18 mouse cellular contexts compared by ENCODE assay signal in genomic region chr4:134850551-134850950, GRCm38 (mm10). TPM values are rescaled to one million over a fixed set of nuclear protein-coding genes. Genes with fewer than 3 reads are reported as not detected.
A peak's percentile ranks its signal among the peaks of the same experiment; 100 is the strongest.
DNase-seq lines count a peak whose midpoint lies in the region; ATAC-seq lines count a peak whose summit lies in the region.
"Had no signal": no experiment of that assay in that cellular context is flagged by ENCODE, and none has a peak within 500 bp of the region (broad histone marks: within the 10 kb centered on the region; RNA-seq: fewer than 3 reads in every experiment).

No protein-coding gene starts in this region.

- H3K27me3 ChIP-seq in forebrain, embryonic 12.5 days, result peaks cover 12% of the 10 kb centered on the region
- H3K27me3 ChIP-seq in forebrain, embryonic 11.5 days (ENCODE audit: control insufficient read depth, insufficient read depth, low read length), result peaks cover 2% of the 10 kb centered on the region; the same call in 1 of the 2 replicates
- H3K27me3 ChIP-seq in neural tube, embryonic 12.5 days (replicated peaks), result 0 out of 2 replicates have a peak, but pooled peaks cover 3% of the 10 kb centered on the region
- no peaks in the 10 kb centered on the region for H3K27me3 ChIP-seq in liver, embryonic 16.5 days (ENCODE audit: control insufficient read depth, insufficient read depth, low read depth, low read length)

- H3K9me3 ChIP-seq in forebrain, embryonic 12.5 days, result no peaks in the 10 kb centered on the region
- no peaks in the 10 kb centered on the region for H3K9me3 ChIP-seq in forebrain, embryonic 11.5 days (ENCODE audit: control insufficient read depth, low read length)
- peaks cover 3% of the 10 kb centered on the region; the same call in 1 of the 2 replicates for H3K9me3 ChIP-seq in neural tube, embryonic 12.5 days
- no peaks in the 10 kb centered on the region for H3K9me3 ChIP-seq in liver, embryonic 16.5 days (replicated peaks; ENCODE audit: control insufficient read depth, low read length)
- H3K9me3 ChIP-seq: limb, embryonic 12.5 days had no signal

- H3K27ac ChIP-seq in forebrain, embryonic 12.5 days, result no peak overlapping the region
- H3K27ac ChIP-seq in forebrain, embryonic 11.5 days (ENCODE audit: low read depth, low read length), result no peak overlapping the region
- no peak overlapping the region for H3K27ac ChIP-seq in neural tube, embryonic 12.5 days
- H3K27ac ChIP-seq in liver, embryonic 16.5 days (ENCODE audit: low read length), result no peak overlapping the region
- H3K27ac ChIP-seq: limb, embryonic 12.5 days had no signal

- no peak for ATAC-seq in forebrain, embryonic 12.5 days (ENCODE audit: low FRiP score)
- no peak for ATAC-seq in forebrain, embryonic 11.5 days (replicated peaks; ENCODE audit: low FRiP score)
- ATAC-seq in neural tube, embryonic 12.5 days (ENCODE audit: low FRiP score, low read depth), result no peak
- ATAC-seq in liver, embryonic 16.5 days (ENCODE audit: low read depth), result no peak
- no peak for ATAC-seq in granulocyte monocyte progenitor cell, adult 5-6 weeks (replicated peaks; ENCODE audit: poor library complexity, severe bottlenecking)
- ATAC-seq: lung, postnatal 0 days had no signal

- H3K9ac ChIP-seq in forebrain, embryonic 12.5 days, result no peak overlapping the region
- H3K9ac ChIP-seq in forebrain, embryonic 11.5 days (ENCODE audit: low read length), result no peak overlapping the region
- no peak overlapping the region for H3K9ac ChIP-seq in neural tube, embryonic 12.5 days
- no peak overlapping the region for H3K9ac ChIP-seq in liver, embryonic 16.5 days (ENCODE audit: low read depth, low read length)
- H3K9ac ChIP-seq: limb, embryonic 12.5 days had no signal

- DNase-seq in forebrain, embryonic 11.5 days (ENCODE audit: low spot score), result no peak
- no peak for DNase-seq in neural tube, embryonic 10.5 days (ENCODE audit: extremely low spot score, low spot score)
- no peak for DNase-seq in urinary bladder, postnatal 36 days (ENCODE audit: low spot score in 2 of 2)
- no peak for DNase-seq in urinary bladder, postnatal 14 days (ENCODE audit: low spot score)
- DNase-seq: adrenal gland, postnatal 10 days; cerebellum, postnatal 36 days; heart, adult 18-20 months; heart, postnatal 10 days; kidney, adult 11 months; kidney, postnatal 4 days; layer of hippocampus, postnatal 36 days; right cerebral cortex, adult 18-20 months had no signal

- 80% methylated on average over 4 of the region's 4 CpGs for whole genome bisulfite sequencing in forebrain, embryonic 12.5 days
- WGBS in forebrain, embryonic 11.5 days, result 84% methylated on average over 4 of the region's 4 CpGs
- WGBS in neural tube, embryonic 12.5 days, result 74% methylated on average over 4 of the region's 4 CpGs
- WGBS in liver, embryonic 16.5 days (ENCODE audit: insufficient replicate concordance), result 74% methylated on average over 4 of the region's 4 CpGs

- no peaks in the 10 kb centered on the region for H3K36me3 ChIP-seq in forebrain, embryonic 12.5 days (replicated peaks)
- H3K36me3 ChIP-seq in forebrain, embryonic 11.5 days (ENCODE audit: control insufficient read depth, insufficient read depth, low read length), result no peaks in the 10 kb centered on the region
- H3K36me3 ChIP-seq in neural tube, embryonic 12.5 days, result no peaks in the 10 kb centered on the region
- no peaks in the 10 kb centered on the region for H3K36me3 ChIP-seq in liver, embryonic 16.5 days (ENCODE audit: control insufficient read depth, insufficient read depth)
- H3K36me3 ChIP-seq: limb, embryonic 12.5 days had no signal

- H3K4me1 ChIP-seq in forebrain, embryonic 12.5 days, result peaks cover 26% of the 10 kb centered on the region
- H3K4me1 ChIP-seq in forebrain, embryonic 11.5 days (replicated peaks; ENCODE audit: control insufficient read depth, insufficient read depth, low read length), result peaks cover 3% of the 10 kb centered on the region; the same call in 1 of the 2 replicates
- peaks cover 21% of the 10 kb centered on the region for H3K4me1 ChIP-seq in neural tube, embryonic 12.5 days
- H3K4me1 ChIP-seq in liver, embryonic 16.5 days (ENCODE audit: control insufficient read depth, low read depth, low read length), result peaks cover 42% of the 10 kb centered on the region

- H3K4me3 ChIP-seq in forebrain, embryonic 12.5 days (replicated peaks), result no peak overlapping the region; the same call in 1 of the 2 replicates
- H3K4me3 ChIP-seq in forebrain, embryonic 11.5 days (ENCODE audit: low read depth, low read length), result no peak overlapping the region
- H3K4me3 ChIP-seq in neural tube, embryonic 12.5 days, result no peak overlapping the region
- H3K4me3 ChIP-seq in liver, embryonic 16.5 days (ENCODE audit: low read depth, low read length), result no peak overlapping the region
- H3K4me3 ChIP-seq: limb, embryonic 12.5 days had no signal

- peak overlapping the region; percentile 23; the same call in 1 of the 2 replicates for H3K4me2 ChIP-seq in forebrain, embryonic 12.5 days
- no peak overlapping the region for H3K4me2 ChIP-seq in forebrain, embryonic 11.5 days (ENCODE audit: low read depth, low read length, severe bottlenecking)
- H3K4me2 ChIP-seq in neural tube, embryonic 12.5 days (replicated peaks), result peak overlapping the region; percentile 85
- H3K4me2 ChIP-seq in liver, embryonic 16.5 days (ENCODE audit: low read depth, low read length), result peak overlapping the region; percentile 2; the same call in 1 of the 2 replicates

RNA-seq across cellular contexts. Expression of gene Maco1, which starts 2.6 kb away (rescaled TPM):
- 76.8 and 79.9 TPM in 2 replicates for polyA plus RNA-seq in forebrain, embryonic 12.5 days (2016; fragmentation: Nextera tagmentation; extraction: Ambion mirVana)
- 43.2 and 47.5 TPM in 2 replicates for polyA plus RNA-seq in forebrain, embryonic 11.5 days (2014; fragmentation: Nextera tagmentation; extraction: Ambion mirVana)
- 92.8 and 96.9 TPM in 2 replicates for polyA plus RNA-seq in neural tube, embryonic 12.5 days (2016; fragmentation: Nextera tagmentation; extraction: Ambion mirVana)
- polyA plus RNA-seq in liver, embryonic 16.5 days (2015; fragmentation: Nextera tagmentation; extraction: Ambion mirVana), result 16.0 and 16.8 TPM in 2 replicates
- 14.7 and 26.1 TPM in 2 replicates for total RNA-seq in granulocyte monocyte progenitor cell, adult 5-6 weeks (2014; fragmentation: Nextera tagmentation)
- 33.2 and 34.1 TPM in 2 replicates for total RNA-seq in granulocyte monocyte progenitor cell, adult 5-6 weeks (2017)

RNA-seq across cellular contexts. Expression of gene Rhd, which starts 13.8 kb away (rescaled TPM):
- 6.0 and 7.5 TPM in 2 replicates for polyA plus RNA-seq in forebrain, embryonic 12.5 days (2016; fragmentation: Nextera tagmentation; extraction: Ambion mirVana)
- polyA plus RNA-seq in forebrain, embryonic 11.5 days (2014; fragmentation: Nextera tagmentation; extraction: Ambion mirVana), result 15.9 and 21.6 TPM in 2 replicates
- 5.4 and 6.7 TPM in 2 replicates for polyA plus RNA-seq in neural tube, embryonic 12.5 days (2016; fragmentation: Nextera tagmentation; extraction: Ambion mirVana)
- polyA plus RNA-seq in liver, embryonic 16.5 days (2015; fragmentation: Nextera tagmentation; extraction: Ambion mirVana), result 522 and 550 TPM in 2 replicates
- total RNA-seq in granulocyte monocyte progenitor cell, adult 5-6 weeks (2014; fragmentation: Nextera tagmentation), result not detected in 2 replicates
- 0.22 TPM in 1 of 2 replicates, not detected in the other for total RNA-seq in granulocyte monocyte progenitor cell, adult 5-6 weeks (2017)
- total RNA-seq: layer of hippocampus, postnatal 36 days had no signal

Comparison
In these comparisons a context has a peak if more than half of its experiments do, and no peak if none do; other contexts are left out.
1. RNA of gene Rhd, which starts 13.8 kb away (polyA plus RNA-seq): 522 to 550 TPM in liver, embryonic 16.5 days; 15.9 to 21.6 TPM in forebrain, embryonic 11.5 days, 6.0 to 7.5 TPM in forebrain, embryonic 12.5 days and 5.4 to 6.7 TPM in neural tube, embryonic 12.5 days; every median in the first group is over 10 times any median in the second.